Mouse (Mus musculus) thymus, postnatal 36 days (tissue): ENCODE measurements at regions not wholly inside any gene's neighbourhood (a gene's known extent, or its start where the extent isn't known, plus 50 kb on each side); places are given as distances from the start of the nearest gene placed in this dataset.

ENCODE experiments used
- DNase-seq, 2 experiments: peaks; one replicate each; pipeline ENCODE4 v3.0.0; 2022; ENCODE audit warnings: mixed read lengths in 2 of 2

DNA sequence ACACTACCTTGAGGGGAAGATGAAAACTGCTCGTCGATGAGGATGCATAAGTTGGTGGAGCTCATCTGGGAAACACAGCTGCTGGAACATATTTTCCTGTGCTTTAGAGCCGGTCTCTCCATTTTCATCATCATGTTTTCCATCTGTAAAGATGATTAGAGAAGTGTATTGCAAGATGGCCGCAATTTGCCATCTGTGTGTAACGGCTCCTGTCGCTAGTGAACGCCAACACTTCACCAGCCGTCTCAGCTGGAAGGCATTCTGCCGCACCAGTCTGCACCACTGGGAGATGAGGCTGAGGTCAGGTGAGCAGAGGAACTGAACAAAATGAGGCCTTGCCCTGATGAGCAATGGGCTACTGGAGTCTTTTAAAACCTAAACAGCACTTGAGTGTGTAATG lies 57.4 kb downstream of the Gm21962 start:
- no peak for DNase-seq

DNA sequence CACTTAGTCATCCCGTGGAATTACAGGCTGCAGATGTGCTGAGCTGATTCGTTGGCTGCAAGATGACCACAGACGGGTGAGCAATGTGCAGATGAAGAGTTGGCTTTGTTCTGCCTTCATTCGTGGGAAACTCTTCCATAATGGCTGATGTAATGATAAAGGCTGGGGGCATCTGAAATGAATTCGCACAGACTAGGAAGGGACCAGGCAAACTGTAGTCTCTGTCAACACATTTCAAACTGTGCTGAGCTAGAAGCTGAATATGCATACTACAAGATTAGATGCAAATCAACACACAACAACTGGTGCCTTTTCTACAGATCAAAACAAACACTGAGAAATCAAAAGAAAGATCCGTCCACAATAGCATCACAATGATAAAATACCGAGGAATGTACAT lies 58.1 kb downstream of the Gm21962 start:
- DNase-seq: no peak

DNA sequence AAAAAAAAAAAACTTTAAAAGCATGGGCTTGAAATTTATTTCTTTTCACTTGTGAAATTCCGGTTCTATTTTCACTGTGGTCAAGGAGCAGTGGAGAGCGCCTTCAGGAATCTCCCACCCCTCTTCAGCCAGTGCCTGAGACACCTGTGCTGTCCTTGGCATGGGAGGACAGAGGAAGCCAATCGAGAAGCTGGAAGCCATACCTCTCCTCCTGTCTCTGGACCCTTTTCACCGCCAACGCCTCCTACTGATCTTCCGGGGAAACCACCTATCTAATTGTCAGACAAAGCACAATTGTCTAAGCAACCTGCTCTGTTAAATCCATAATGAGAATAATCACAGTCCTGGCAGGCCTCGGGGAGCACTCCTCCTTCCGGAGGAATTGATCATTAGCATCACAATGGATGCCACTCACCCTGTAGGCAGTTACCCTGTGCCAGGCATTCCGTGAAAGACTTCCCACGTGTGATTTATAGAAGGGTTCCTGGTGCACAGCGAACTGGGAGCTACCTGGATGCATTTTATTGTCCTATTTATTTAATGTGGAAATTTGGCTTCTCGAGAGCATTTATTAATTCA lies 66.0 kb downstream of the Gm21962 start:
- DNase-seq: no peak

DNA sequence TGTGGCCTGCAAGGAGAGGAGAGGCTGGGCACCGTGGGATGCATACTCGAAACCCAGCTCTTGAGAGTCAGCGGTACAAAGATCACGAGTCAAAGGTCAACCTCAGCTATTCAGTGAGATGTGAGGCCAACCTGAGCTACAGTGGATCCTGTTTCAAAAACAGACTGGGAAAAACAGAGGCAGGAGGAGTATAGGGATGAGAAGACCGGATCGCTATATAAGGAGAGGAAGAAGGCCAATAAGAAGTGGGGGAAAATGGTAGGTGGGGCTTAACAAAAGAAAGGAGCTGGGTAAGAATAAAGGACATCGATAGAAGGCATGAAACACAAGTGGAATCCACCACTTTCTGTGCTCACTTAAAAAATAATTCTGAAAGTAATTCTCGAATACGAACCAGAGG lies 70.2 kb downstream of the Gm21962 start:
- no peak for DNase-seq

DNA sequence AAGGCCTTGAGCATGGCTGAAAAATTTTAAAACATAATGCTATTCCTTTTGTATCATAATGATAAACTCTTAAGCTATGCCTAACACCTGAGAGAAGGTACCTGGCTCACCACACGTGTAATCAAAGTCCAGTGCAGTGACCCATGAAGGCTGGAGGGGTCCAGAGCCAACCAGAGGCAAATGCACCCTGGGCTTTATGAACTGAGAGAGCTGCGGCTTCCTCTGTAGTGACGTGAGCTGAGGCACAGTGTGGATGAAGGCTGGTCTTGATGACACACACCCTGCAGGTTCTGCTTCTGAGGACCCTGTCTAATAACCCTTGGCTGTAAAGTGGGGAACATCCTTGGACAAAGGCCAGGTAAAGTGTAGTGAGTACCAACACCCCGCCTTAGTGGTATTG lies 70.8 kb downstream of the Gm21962 start:
- no peak for DNase-seq

DNA sequence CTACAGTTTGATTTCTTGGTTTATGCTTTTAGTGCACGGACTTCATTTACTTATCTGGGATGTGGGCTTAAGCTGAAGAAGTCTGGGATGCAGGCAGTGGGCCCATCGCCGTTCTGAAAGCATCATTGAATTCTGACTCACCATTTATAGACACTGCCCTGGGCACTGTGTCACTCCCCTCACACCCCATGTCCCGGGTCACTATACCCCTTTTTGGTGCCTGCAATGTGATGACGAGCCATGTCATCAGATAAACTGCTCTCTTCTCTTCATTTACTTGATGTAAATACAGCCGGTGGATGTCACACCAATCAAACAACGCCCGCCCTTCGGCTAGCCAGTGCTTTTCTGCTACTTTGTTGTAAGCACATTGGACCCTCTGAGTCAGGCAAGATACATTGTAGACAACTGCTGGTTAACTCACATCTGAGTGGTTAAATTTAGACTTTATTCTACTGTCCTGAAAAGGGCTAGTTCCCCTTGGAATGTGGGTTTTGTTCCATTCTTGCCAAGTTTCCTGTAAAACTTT lies 80.5 kb downstream of the Gm21962 start:
- no peak for DNase-seq

DNA sequence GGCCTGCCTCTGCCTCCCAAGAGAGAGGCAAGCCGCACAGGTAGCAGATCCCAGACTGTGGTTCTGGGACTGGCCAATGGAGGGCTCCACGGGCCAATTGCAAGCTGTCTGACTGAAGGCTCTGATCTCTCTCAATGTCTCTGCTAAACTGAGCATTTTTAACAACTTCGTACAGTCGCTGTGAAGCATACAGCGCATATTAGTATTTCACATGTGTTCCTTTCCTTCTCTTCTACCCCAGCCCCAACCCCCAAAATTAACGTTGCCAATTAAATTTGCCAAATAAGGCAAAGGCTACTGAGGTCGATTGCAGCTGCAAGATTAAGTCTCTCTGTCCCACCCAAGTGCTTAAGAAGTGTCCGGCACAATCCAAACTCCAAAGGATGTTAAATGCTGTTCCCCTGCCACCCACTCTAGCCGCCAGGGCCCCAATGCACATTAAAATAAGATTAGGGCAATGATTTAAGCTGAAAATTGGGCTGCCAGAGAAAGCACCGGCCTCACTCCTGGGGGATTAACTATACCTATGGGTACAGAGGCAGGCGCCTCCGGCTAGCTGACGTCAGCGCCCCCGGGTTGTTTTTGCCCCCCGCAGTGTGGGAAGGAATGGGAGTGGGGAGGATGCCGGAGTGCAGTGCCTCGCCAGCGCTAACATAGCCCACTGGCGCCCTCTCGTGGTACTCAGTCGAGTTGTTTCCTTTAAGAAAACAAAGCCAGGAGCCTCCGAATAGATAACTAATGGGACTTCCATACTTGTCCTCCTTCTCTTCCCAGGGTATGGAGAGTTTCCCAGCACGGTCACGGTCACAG lies 81.3 kb downstream of the Gm21962 start:
- DNase-seq: peak; percentile 60 to 62

DNA sequence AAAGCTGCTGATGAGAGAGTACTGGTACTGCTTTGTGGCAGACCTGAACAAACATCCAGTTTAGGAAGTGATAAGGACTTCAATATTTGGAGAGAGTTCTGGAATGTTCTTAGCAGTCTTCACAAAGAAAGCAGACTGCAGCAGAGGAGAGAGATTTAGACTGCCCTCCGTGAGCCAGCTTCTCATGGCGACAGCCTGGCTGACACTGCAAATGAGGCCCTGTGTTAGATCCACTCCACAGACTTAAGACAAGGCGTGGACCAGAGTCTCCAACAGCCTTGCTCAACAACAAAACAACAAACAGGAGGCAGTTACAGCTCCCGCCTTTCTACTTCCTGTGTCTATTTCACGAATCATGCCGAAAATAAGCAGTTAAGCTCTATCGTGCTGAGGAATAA lies 81.9 kb downstream of the Gm21962 start:
- no peak for DNase-seq

DNA sequence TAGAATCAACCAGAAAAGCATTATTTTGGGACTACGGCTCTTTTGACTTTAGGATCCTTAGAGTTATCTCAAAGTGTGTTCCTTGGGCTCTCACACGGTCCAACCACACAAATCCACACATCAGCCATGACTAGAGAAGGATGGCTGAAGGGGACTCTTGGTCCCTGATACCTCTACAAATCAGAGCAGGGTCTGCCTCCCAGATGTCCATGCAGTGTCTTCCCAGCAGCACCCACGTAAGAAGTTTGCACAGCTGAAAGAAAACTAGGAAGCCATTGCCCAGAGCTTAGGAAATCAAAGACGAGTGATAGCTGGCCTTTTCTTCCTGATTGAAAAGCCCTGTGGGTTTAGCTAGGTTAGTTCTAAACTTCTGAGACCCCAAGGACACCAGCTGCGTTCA lies 84.1 kb downstream of the Gm21962 start:
- DNase-seq: no peak

DNA sequence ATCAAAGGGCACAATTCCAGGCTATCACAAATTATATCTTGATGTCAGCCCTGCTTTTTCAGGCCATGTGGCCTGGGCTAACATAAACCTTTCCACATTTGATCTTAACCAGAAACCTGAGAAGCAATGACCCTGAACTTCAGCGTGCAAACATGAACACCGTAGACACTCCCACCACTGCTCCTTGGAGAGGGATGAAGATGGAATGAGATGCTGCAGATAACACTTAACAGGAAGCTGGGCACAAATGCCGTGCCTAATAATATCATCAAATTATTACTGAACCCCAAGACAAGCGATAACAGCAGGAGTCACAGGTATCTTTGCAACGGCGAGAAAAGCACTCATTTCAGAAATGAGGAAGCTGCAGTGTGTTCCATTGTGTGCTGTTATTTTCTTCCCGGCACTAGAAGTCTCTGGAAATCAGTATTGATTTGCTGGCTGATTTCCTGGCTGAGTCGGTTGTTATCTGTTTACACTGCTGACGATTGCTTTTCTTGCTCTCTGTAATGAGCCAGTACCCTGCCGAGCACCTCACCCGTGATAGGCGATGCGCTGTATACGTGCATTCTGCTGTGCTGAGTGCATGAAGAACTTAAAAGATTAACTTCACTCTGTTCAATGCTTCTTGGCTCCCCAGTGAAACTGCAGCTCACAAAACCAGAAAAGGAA lies 91.0 kb downstream of the Gm21962 start:
- no peak for DNase-seq

DNA sequence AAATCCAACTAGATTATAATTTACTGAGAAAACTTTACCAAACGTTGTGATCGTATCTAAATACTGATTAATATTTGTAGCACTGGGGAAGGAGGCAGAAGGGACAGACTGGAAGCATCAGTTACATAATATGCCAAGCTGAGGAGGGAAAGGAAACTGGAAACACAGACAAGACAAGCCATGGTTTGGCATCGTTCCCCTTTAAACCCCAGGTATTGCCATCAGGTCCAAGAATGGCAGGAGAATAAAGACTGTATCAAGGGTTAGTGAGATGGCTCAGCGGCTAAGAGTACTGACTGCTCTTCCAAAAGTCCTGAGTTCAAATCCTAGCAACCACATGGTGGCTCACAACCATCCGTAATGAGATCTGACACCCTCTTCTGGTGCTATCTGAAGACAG lies 92.1 kb downstream of the Gm21962 start:
- no peak for DNase-seq

DNA sequence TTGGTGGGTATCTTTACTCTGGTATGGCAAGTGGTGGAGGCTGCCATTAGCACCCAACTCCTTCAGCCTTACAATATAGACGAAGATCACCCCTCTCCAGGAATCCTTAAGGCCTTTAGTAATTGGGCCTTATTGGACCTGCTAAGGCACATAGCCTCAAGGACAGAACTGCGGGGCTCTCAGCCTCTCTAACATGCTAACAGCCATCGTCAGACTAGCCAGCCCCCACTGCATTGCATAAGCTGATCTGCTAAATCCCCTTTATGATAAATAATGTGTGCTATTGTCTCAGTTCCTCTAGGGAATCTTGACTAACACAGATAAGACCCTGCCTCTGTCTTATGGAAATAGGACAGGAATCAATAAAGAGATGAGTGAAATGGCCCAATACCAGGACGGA lies 95.7 kb upstream of the H2afz start:
- DNase-seq: no peak

DNA sequence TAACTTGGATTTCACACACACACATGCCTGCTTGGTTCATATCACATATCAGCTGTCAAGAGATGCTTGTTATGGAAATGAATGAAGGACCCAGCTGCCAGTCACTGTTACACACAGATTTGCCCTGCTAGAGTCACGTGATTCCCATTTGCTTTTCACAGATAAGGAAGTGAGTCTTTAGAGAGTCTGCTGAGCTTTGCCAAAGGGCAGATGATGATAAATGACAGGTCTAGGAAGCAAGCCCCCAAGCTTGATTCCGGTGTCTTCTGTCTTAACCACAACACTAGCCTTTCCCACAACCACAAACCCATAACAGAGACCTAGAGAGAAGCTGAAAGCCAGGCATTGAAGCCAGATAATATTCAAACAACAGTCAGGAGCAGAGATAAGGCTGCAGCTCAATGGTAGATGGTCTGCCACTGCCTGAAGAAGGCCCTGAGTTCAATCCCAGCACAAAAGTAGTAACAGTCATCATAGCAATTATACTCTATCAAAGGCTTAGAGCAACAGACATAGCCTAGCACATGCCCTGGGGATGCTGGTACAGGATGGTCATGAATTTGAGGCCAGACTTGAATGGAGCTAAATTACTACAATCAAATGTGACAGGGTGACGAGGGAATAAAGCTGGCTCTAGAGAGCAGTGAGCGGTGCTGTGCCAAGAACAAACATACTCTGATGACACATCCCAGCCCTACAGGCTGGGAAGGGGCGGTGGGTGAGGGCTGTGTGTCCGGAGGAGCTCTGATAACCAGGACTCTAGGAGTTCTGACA lies 89.0 kb upstream of the H2afz start:
- no peak for DNase-seq

DNA sequence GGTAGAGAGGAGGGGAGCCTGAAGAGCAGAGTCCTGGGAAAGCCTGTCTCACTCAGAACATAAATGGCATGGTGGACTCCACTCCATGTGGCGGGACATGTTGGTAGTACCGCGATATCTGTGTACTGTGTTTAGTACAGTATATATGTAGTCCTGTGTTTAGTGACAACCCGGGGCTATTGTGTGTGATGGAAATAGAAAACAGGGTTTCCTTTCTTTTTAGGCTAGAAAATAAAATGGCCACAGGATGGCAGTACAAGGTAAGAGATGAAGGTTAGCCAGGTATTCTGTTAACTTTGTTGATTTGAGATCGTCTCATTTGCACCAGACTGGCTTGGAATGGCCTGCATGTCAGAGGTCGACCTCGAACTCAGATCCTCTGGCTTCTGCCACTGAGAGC lies 86.2 kb upstream of the H2afz start:
- peak in 1 of 2 experiments; percentile 6 for DNase-seq

DNA sequence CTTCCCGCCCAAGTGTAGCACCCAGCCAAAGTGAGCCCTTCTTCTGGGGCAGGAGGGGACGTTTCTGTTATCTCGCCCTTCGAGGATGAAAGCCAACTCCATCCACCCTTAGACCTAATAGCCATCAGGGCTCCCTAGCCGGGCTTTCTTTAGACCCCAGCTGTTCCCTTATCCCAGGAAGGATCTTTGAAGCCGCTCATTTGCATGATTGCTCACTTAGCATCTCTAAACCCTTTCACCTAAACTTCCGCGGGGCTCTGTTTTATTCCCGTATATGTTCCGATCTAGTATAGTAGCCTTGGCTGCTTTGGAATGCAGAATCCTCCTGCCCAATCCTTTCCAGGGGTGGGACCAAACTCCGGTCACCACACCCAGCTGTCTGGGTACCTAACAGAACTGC lies 84.3 kb upstream of the H2afz start:
- DNase-seq: no peak

DNA sequence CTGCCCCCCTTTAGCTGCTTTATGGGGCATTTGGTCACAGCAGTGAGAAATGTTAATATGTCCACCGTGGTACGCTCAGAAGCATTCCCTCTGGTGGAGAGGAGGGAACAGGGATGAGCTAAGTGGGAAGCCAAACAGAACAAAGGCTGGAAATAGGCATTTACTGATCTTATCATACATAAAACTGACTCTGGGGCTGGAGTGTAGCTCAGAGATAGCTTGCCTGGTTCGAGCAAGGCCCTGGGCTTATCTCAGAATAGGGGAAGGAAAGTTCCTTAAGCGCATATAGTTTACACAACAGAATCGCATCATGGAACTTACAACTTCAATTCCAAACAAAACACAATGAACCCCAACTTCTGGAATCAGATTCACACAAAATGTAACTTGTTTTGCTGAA lies 81.5 kb upstream of the H2afz start:
- DNase-seq: no peak

DNA sequence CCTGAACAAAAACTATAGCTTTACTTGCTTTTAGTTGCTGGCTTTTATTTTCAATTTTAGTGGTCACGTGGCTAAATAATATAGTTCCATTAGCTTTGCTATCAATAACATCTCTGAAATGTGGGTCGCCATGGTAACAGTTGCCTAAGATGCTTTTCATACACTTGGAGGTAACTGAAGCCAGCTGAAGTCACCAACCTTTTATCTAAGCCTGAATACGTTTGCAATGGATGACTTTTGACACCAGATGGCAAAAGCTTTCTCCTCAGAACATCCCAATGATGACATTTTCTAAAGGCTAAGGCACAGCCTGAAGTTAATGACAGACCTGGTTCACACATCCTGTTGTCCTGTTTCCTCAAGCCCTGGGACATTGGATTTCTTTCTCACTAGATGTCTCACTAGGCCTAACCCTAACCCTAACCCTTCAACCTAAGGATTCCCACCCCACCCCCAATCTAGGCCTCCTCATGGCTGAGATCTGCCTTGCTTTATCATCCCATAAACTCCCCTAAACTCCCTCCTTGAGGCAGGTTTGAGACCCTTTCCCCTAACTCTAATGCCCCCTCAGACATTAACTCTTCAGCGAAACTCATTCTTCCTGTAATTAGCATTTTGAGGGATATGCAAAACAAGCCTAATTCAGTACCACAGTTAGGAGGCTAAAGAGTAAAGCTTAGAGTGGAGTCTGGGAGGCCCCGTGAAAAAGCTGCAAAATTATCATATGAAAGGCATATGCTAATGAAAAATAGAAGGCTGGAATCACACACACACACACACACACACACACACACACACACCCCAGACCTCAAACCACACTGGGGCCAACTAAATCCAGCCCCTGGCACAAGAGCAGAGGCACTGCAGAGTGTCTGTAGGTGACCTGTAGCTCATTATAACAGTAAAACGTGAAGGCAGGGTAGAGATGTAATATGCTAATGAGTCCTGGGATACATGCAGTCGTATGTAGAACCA lies 80.1 kb upstream of the H2afz start:
- no peak for DNase-seq

DNA sequence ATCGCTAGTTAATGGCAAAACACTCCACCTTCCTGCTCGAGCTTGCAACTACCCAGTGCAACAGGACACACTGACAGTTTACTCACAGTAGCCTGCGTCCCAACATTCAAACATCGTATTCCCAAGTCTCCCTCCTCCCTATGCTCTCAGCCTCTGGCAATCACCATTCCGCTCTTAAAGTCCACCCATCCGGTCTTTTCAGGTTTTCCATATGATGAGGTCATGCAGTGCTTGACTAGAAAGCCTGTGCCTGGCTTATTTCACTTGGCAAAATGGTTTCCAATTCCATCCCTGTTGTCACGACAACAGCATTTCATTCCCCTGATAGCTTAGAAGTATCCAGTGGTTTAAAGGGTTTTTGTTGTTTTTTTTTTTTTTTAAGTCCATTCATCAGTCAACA lies 79.1 kb upstream of the H2afz start:
- no peak for DNase-seq

DNA sequence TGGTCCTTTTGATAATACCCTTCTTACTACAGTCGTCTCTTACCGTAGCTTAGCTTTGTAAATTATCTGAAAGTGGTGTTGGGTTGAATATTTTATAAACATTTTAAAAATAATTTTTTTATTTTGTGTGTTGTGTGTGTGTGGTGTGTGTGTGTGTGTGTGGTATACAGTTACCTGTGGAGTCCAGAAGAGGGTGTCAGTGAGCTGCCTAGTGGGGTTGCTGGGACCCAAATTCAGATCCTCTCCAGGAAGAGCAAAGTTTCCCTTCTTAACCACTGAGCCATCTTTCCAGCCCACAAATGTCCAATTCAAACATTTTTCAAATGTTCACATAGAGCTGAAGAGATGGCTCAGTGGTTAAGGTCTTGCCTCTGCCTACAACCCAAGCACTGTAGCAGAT lies 78.4 kb upstream of the H2afz start:
- DNase-seq: no peak

DNA sequence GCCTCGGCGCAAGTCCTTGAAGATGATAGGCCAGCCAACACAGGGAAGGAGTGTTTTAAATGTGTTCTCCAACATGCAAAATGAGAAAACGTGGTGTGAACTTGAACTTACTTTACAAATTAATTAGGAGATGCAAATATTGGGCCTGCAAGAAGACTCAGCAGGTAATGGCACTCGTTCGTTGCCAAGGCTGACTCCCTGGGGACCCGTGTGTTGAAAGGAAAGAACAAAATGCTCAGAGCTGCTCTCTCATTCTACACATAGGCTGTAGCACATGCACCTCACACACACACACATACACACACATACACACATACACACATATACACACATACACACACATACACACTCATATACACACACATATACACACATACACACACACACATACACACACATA lies 74.6 kb upstream of the H2afz start:
- no peak for DNase-seq

DNA sequence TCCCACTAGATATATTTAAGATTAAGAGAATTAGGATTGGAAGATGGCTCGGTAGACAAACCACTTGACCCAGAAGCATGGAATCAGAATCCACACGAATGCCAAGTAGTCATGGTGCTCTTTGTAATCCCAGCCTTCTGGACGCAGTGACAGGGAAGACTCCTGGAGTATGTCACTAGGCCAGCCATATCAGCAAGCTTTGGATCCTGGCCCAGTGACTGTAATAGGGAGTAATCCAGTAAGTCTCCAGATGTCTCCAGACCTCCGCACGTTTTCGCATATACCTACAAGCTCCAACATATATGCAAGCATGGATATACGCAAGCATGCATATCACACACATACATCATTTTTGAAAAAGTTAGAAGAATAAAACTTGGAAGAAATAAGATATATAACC lies 73.9 kb upstream of the H2afz start:
- no peak for DNase-seq

DNA sequence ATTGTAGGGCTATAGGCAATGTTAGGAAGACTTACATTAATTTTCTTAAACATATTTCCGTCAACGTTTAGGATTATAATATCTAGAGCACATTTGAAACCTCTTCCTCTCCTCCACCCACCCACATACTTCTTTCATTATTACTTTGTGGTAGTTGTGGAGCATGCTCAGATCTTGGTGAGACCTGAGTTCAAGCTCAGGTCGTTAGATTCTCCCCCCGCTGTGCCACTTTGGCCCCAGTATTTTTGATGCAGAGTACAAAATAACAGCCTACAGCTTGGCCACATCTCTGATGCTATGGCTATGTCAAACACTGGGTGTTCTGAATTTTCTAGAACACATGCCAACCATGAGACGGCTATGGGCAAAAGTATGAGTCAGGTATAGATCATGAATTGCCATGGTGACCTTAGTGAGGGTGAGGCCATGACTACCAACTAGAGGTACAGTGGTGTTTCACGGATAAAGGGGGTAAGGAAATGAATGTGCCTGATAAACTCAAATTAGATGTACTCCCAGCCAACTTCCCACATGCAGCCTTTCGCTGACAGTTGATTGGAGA lies 68.5 kb upstream of the H2afz start:
- DNase-seq: no peak
